10 mouse cellular contexts compared by ENCODE assay signal in genomic region chr16:32510399-32511337, GRCm38 (mm10). TPM values are rescaled to one million over a fixed set of nuclear protein-coding genes. Genes with fewer than 3 reads are reported as not detected.
DNase-seq lines count a peak whose midpoint lies in the region; ATAC-seq lines count a peak whose summit lies in the region.
"Had no signal": no experiment of that assay in that cellular context is flagged by ENCODE, and none has a peak within 500 bp of the region (broad histone marks: within the 10 kb centered on the region; RNA-seq: fewer than 3 reads in every experiment).

No protein-coding gene starts in this region.

- no peaks in the 10 kb centered on the region for H3K36me3 ChIP-seq in hindbrain, embryonic 12.5 days
- H3K36me3 ChIP-seq in hindbrain, embryonic 16.5 days (ENCODE audit: control insufficient read depth, insufficient read depth, low read length), result no peaks in the 10 kb centered on the region
- no peaks in the 10 kb centered on the region for H3K36me3 ChIP-seq in limb, embryonic 10.5 days

- H3K4me2 ChIP-seq in hindbrain, embryonic 12.5 days (replicated peaks), result no peak overlapping the region
- H3K4me2 ChIP-seq in hindbrain, embryonic 16.5 days (ENCODE audit: low read length), result no peak overlapping the region

- H3K27me3 ChIP-seq in hindbrain, embryonic 12.5 days, result no peaks in the 10 kb centered on the region
- H3K27me3 ChIP-seq in hindbrain, embryonic 16.5 days (replicated peaks; ENCODE audit: control insufficient read depth, insufficient read depth, low read length), result no peaks in the 10 kb centered on the region
- no peaks in the 10 kb centered on the region for H3K27me3 ChIP-seq in limb, embryonic 10.5 days (ENCODE audit: low read depth, poor library complexity, severe bottlenecking)

- H3K9ac ChIP-seq in hindbrain, embryonic 12.5 days, result no peak overlapping the region
- H3K9ac ChIP-seq in hindbrain, embryonic 16.5 days (ENCODE audit: low read depth, low read length), result no peak overlapping the region

- H3K4me3 ChIP-seq in hindbrain, embryonic 12.5 days, result no peak overlapping the region
- H3K4me3 ChIP-seq in hindbrain, embryonic 16.5 days (ENCODE audit: low read length), result no peak overlapping the region
- H3K4me3 ChIP-seq in limb, embryonic 10.5 days, result no peak overlapping the region

- peaks cover 17% of the 10 kb centered on the region for H3K4me1 ChIP-seq in hindbrain, embryonic 12.5 days
- H3K4me1 ChIP-seq in hindbrain, embryonic 16.5 days (ENCODE audit: control insufficient read depth, insufficient read depth, low read depth, low read length), result peaks cover 12% of the 10 kb centered on the region; the same call in 1 of the 2 replicates
- peaks cover 50% of the 10 kb centered on the region for H3K4me1 ChIP-seq in limb, embryonic 10.5 days

- DNase-seq in spleen, postnatal 4 days (ENCODE audit: low spot score in 2 of 2), result peak; percentile 30 to 74
- no peak for DNase-seq in spleen, postnatal 36 days (ENCODE audit: low spot score in 2 of 2)
- no peak for DNase-seq in limb, embryonic 10.5 days (ENCODE audit: low spot score)
- DNase-seq in adrenal gland, adult 8-10 months, result no peak
- no peak for DNase-seq in testis, postnatal 10 days (ENCODE audit: low spot score)
- DNase-seq: lung, adult 2 months had no signal

- no peak for ATAC-seq in hindbrain, embryonic 12.5 days (ENCODE audit: low FRiP score)
- ATAC-seq in hindbrain, embryonic 16.5 days, result no peak

- H3K9me3 ChIP-seq in hindbrain, embryonic 12.5 days (replicated peaks), result no peaks in the 10 kb centered on the region
- H3K9me3 ChIP-seq in hindbrain, embryonic 16.5 days (ENCODE audit: control insufficient read depth, low read length), result no peaks in the 10 kb centered on the region
- H3K9me3 ChIP-seq in limb, embryonic 10.5 days (replicated peaks), result no peaks in the 10 kb centered on the region

- H3K27ac ChIP-seq in hindbrain, embryonic 12.5 days, result peak overlapping the region; percentile 40; the same call in 1 of the 2 replicates
- H3K27ac ChIP-seq in hindbrain, embryonic 16.5 days (ENCODE audit: low read depth, low read length), result no peak overlapping the region
- peak overlapping the region; percentile 64 for H3K27ac ChIP-seq in limb, embryonic 10.5 days

- WGBS in hindbrain, embryonic 12.5 days, result 70% methylated on average over 18 of the region's 18 CpGs
- 72% methylated on average over 18 of the region's 18 CpGs for WGBS in hindbrain, embryonic 16.5 days
- WGBS in limb, embryonic 10.5 days, result 74% methylated on average over 18 of the region's 18 CpGs

RNA-seq across cellular contexts. Expression of gene Zdhhc19, which starts 14.6 kb away (rescaled TPM):
- polyA plus RNA-seq in hindbrain, embryonic 12.5 days (2016; fragmentation: Nextera tagmentation; extraction: Ambion mirVana), result not detected in 2 replicates
- not detected in 2 replicates for polyA plus RNA-seq in hindbrain, embryonic 16.5 days (2015; fragmentation: Nextera tagmentation; extraction: Ambion mirVana)
- not detected in 2 replicates for polyA plus RNA-seq in limb, embryonic 10.5 days (2016; fragmentation: Nextera tagmentation; extraction: Ambion mirVana)
- total RNA-seq in adrenal gland, adult 8-10 months (2022), result not detected
- polyA plus RNA-seq: embryonic facial prominence, embryonic 11.5 days; lung, adult 2 months; neural tube, embryonic 14.5 days had no signal

RNA-seq across cellular contexts. Expression of gene Slc51a, which starts 23.0 kb away (rescaled TPM):
- 0.09 and 0.14 TPM in 2 replicates for polyA plus RNA-seq in hindbrain, embryonic 12.5 days (2016; fragmentation: Nextera tagmentation; extraction: Ambion mirVana)
- 0.19 TPM in 1 of 2 replicates, not detected in the other for polyA plus RNA-seq in hindbrain, embryonic 16.5 days (2015; fragmentation: Nextera tagmentation; extraction: Ambion mirVana)
- polyA plus RNA-seq in limb, embryonic 10.5 days (2016; fragmentation: Nextera tagmentation; extraction: Ambion mirVana), result 0.46 and 0.50 TPM in 2 replicates
- total RNA-seq in adrenal gland, adult 8-10 months (2022), result under 1 TPM; 0.22 to 0.34 (median 0.27) TPM

Comparison
In these comparisons a context has a peak if more than half of its experiments do, and no peak if none do; other contexts are left out.
1. DNase-seq: peak in spleen, postnatal 4 days (2 of 2); none in spleen, postnatal 36 days (0 of 2), limb, embryonic 10.5 days (single experiment), adrenal gland, adult 8-10 months (single experiment) and testis, postnatal 10 days (single experiment).